ENCODE assay signal across 26 mouse cellular contexts in genomic region chr3:135375836-135376235, GRCm38 (mm10). TPM values are rescaled to one million over a fixed set of nuclear protein-coding genes. Genes with fewer than 3 reads are reported as not detected.
A peak's percentile ranks its signal among the peaks of the same experiment; 100 is the strongest.
DNase-seq lines count a peak whose midpoint lies in the region; ATAC-seq lines count a peak whose summit lies in the region.
"Had no signal": no experiment of that assay in that cellular context is flagged by ENCODE, and none has a peak within 500 bp of the region (broad histone marks: within the 10 kb centered on the region; RNA-seq: fewer than 3 reads in every experiment).

No protein-coding gene starts in this region.

- H3K27me3 ChIP-seq in embryonic facial prominence, embryonic 14.5 days (replicated peaks; ENCODE audit: control insufficient read depth, insufficient read depth, low read length): no peaks in the 10 kb centered on the region
- no peaks in the 10 kb centered on the region for H3K27me3 ChIP-seq in embryonic facial prominence, embryonic 10.5 days (replicated peaks; ENCODE audit: low read depth, poor library complexity, severe bottlenecking)
- no peaks in the 10 kb centered on the region for H3K27me3 ChIP-seq in lung, embryonic 15.5 days
- H3K27me3 ChIP-seq: CH12.LX; embryonic facial prominence, embryonic 12.5 days; embryonic facial prominence, embryonic 15.5 days; forebrain, embryonic 12.5 days had no signal

- H3K4me3 ChIP-seq in embryonic facial prominence, embryonic 14.5 days (ENCODE audit: low read depth, low read length): no peak overlapping the region
- no peak overlapping the region for H3K4me3 ChIP-seq in embryonic facial prominence, embryonic 10.5 days
- H3K4me3 ChIP-seq in lung, embryonic 15.5 days: no peak overlapping the region
- H3K4me3 ChIP-seq: embryonic facial prominence, embryonic 12.5 days; embryonic facial prominence, embryonic 15.5 days; erythroblast, embryonic 14.5 days; forebrain, embryonic 10.5 days; forebrain, embryonic 12.5 days had no signal

- 77% methylated on average over 3 of the region's 3 CpGs for WGBS in embryonic facial prominence, embryonic 14.5 days
- 86% methylated on average over 3 of the region's 3 CpGs for WGBS in embryonic facial prominence, embryonic 10.5 days
- WGBS in lung, embryonic 15.5 days: 58% methylated on average over 3 of the region's 3 CpGs

- no peaks in the 10 kb centered on the region for H3K36me3 ChIP-seq in embryonic facial prominence, embryonic 14.5 days (ENCODE audit: control insufficient read depth, insufficient read depth, low read length)
- H3K36me3 ChIP-seq in embryonic facial prominence, embryonic 10.5 days (replicated peaks): no peaks in the 10 kb centered on the region
- no peaks in the 10 kb centered on the region for H3K36me3 ChIP-seq in lung, embryonic 15.5 days
- H3K36me3 ChIP-seq: embryonic facial prominence, embryonic 12.5 days; embryonic facial prominence, embryonic 15.5 days; forebrain, embryonic 10.5 days; forebrain, embryonic 12.5 days; G1E had no signal

- no peak overlapping the region for H3K9ac ChIP-seq in embryonic facial prominence, embryonic 14.5 days (ENCODE audit: low read depth, low read length)
- no peak overlapping the region for H3K9ac ChIP-seq in lung, embryonic 15.5 days
- H3K9ac ChIP-seq: embryonic facial prominence, embryonic 12.5 days; embryonic facial prominence, embryonic 15.5 days; forebrain, embryonic 12.5 days had no signal

- H3K27ac ChIP-seq in embryonic facial prominence, embryonic 14.5 days (replicated peaks; ENCODE audit: low read depth, low read length): no peak overlapping the region
- no peak overlapping the region for H3K27ac ChIP-seq in embryonic facial prominence, embryonic 10.5 days (replicated peaks)
- no peak overlapping the region for H3K27ac ChIP-seq in lung, embryonic 15.5 days
- H3K27ac ChIP-seq: embryonic facial prominence, embryonic 12.5 days; embryonic facial prominence, embryonic 15.5 days; forebrain, embryonic 10.5 days; forebrain, embryonic 12.5 days had no signal

- no peak overlapping the region for H3K4me2 ChIP-seq in embryonic facial prominence, embryonic 14.5 days (ENCODE audit: low read depth, low read length)
- H3K4me2 ChIP-seq in lung, embryonic 15.5 days: no peak overlapping the region
- H3K4me2 ChIP-seq: embryonic facial prominence, embryonic 12.5 days; embryonic facial prominence, embryonic 15.5 days; forebrain, embryonic 12.5 days had no signal

- ATAC-seq in embryonic facial prominence, embryonic 14.5 days (ENCODE audit: low read depth): no peak
- peak; percentile 70; the same call in 1 of the 2 replicates for ATAC-seq in lung, embryonic 15.5 days (ENCODE audit: borderline replicate concordance, extremely low read depth, low FRiP score, low TSS enrichment)
- ATAC-seq: CD4-positive, CD25-positive, alpha-beta regulatory T cell, adult 4 months; forebrain, embryonic 14.5 days; forebrain, embryonic 16.5 days had no signal

- H3K4me1 ChIP-seq in embryonic facial prominence, embryonic 14.5 days (ENCODE audit: control insufficient read depth, insufficient read depth, low read length): no peaks in the 10 kb centered on the region
- H3K4me1 ChIP-seq in embryonic facial prominence, embryonic 10.5 days: no peaks in the 10 kb centered on the region
- H3K4me1 ChIP-seq in lung, embryonic 15.5 days: no peaks in the 10 kb centered on the region
- H3K4me1 ChIP-seq: embryonic facial prominence, embryonic 12.5 days; embryonic facial prominence, embryonic 15.5 days; forebrain, embryonic 10.5 days; forebrain, embryonic 12.5 days had no signal

- DNase-seq in embryonic facial prominence, embryonic 14.5 days (ENCODE audit: low spot score): peak; percentile 13
- no peak for DNase-seq in embryonic facial prominence, embryonic 10.5 days (ENCODE audit: low spot score)
- no peak for DNase-seq in lung, adult 18-20 months
- peak; percentile 18 for DNase-seq in NIH3T3 (ENCODE audit: low read depth)
- no peak for DNase-seq in testis, postnatal 14 days (ENCODE audit: low spot score)
- DNase-seq: adrenal gland, adult 8-10 months; adrenal gland, postnatal 14 days; adrenal gland, postnatal 36 days; B cell, adult 2 months; cerebellum, adult 11-12 months; cerebellum, adult 2 months; cerebellum, adult 9-11 months; cerebellum, postnatal 14 days; cerebellum, postnatal 36 days; embryo, embryonic 11 days had no signal

- H3K9me3 ChIP-seq in embryonic facial prominence, embryonic 14.5 days (ENCODE audit: control insufficient read depth, low read length): no peaks in the 10 kb centered on the region
- no peaks in the 10 kb centered on the region for H3K9me3 ChIP-seq in embryonic facial prominence, embryonic 10.5 days
- no peaks in the 10 kb centered on the region for H3K9me3 ChIP-seq in lung, embryonic 15.5 days
- H3K9me3 ChIP-seq: embryonic facial prominence, embryonic 12.5 days; embryonic facial prominence, embryonic 15.5 days; forebrain, embryonic 10.5 days; forebrain, embryonic 12.5 days; G1E had no signal

RNA-seq across cellular contexts. Expression of gene Slc9b1, which starts 28.0 kb away (rescaled TPM):
- polyA plus RNA-seq in embryonic facial prominence, embryonic 14.5 days (2014; fragmentation: Nextera tagmentation; extraction: Ambion mirVana): 0.20 and 0.22 TPM in 2 replicates
- 0.62 TPM in 1 of 2 replicates, not detected in the other for polyA plus RNA-seq in embryonic facial prominence, embryonic 10.5 days (2016; fragmentation: Nextera tagmentation; extraction: Ambion mirVana)
- 0.11 and 0.57 TPM in 2 replicates for polyA plus RNA-seq in lung, embryonic 15.5 days (2015; fragmentation: Nextera tagmentation; extraction: Ambion mirVana)
- polyA plus RNA-seq: cerebellum, adult 2 months; embryonic facial prominence, embryonic 15.5 days; erythroblast, embryonic 14.5 days; forebrain, embryonic 14.5 days; forebrain, embryonic 16.5 days had no signal

RNA-seq across cellular contexts. Expression of gene Cisd2, which starts 47.9 kb away (rescaled TPM):
- polyA plus RNA-seq in embryonic facial prominence, embryonic 14.5 days (2014; fragmentation: Nextera tagmentation; extraction: Ambion mirVana): 41.0 and 43.8 TPM in 2 replicates
- 74.9 and 81.1 TPM in 2 replicates for polyA plus RNA-seq in embryonic facial prominence, embryonic 10.5 days (2016; fragmentation: Nextera tagmentation; extraction: Ambion mirVana)
- 62.4 and 66.1 TPM in 2 replicates for polyA plus RNA-seq in lung, embryonic 15.5 days (2015; fragmentation: Nextera tagmentation; extraction: Ambion mirVana)

Comparison
In these comparisons a context has a peak if more than half of its experiments do, and no peak if none do; other contexts are left out.
1. DNase-seq: peak in embryonic facial prominence, embryonic 14.5 days (single experiment) and NIH3T3 (single experiment); none in embryonic facial prominence, embryonic 10.5 days (single experiment), lung, adult 18-20 months (0 of 2) and testis, postnatal 14 days (single experiment).